Mouse (Mus musculus) spleen, adult 2 months (tissue): ENCODE measurements around the gene Adrb1.

Experiments
- CTCF ChIP-seq: fragments of 200-500 bp; IDR thresholded peaks from 2 replicates; pipeline ENCODE4 v1.5.1; 2011; ENCODE audit warnings: mild to moderate bottlenecking, inconsistent platforms; ENCODE audit not compliant: insufficient read depth, insufficient read length, insufficient replicate concordance; ENCODE audit errors: extremely low read depth
- POLR2A ChIP-seq: fragments of 200-500 bp; IDR thresholded peaks from 2 replicates; pipeline ENCODE4 v1.6.1; 2011; ENCODE audit warnings: low read depth, low read length, inconsistent platforms

DNA sequence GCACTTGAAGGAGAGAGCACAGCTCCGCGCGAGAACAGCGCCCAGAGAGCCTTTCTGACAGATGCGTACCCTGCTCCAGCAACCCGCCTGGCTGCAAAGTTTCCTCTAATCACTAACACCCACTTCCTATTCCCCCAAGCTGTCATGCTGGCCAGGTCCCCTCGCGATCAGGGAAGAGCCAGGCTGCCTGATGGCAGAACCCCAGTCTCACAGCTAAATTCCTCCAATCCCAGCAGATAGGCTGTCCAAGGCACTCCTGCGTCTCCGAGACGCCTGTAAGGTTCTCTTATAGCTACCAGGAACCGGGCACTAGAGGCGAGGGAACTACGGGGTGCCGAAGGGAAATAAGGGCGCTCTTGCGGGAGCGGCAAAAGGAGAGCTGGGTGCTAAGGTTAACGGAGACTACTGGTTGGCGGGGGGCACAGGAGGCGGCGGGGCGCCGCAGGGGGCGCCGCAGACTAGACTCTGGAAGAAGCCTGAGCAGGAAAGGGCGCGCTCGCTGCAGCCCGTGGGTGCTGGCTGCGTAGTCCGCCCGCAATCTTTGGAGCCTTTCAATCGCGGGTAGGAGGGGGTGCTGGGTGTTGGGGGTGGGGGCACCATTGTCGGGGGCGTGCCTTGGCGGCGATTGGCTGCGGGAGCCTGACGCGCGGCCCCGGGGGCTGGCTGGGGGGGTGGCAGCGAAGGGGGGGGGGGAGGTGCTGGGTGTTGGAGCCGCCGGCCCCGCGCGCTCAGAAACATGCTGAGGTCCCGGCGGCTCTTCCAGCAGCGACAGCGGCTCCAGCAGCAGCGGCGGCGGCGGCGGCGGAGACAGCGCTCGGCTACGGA is at the start of gene Adrb1:
- TF ChIP-seq CTCF (no peak), POLR2A (no peak)
